Mouse (Mus musculus): ENCODE data around the gene G6pdx. TPM values are rescaled to one million over a fixed set of nuclear protein-coding genes. Genes with fewer than 3 reads are reported as not detected.

The G6pdx gene
- polyA plus RNA-seq, 1 experiment: 62.2 TPM

DNA sequence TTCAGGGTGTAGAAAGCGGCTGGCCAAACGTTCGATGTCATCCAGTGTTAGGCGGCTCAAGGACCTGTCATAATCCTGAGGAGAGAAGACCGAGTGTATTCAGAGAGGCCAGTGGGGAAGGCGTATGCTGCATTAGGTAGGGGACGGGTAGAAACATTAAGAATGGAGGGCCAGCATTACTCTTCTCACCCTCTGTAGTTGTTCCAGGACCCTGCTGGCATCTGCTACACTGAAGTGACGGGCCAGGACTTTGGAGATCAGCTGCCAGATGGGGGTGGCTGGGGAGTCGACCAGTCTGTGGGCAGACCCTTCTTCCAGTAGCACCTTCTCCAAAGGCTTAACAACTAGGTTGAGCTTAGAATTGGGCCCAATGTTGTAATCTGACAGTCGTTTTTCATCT is 61.5 kb downstream of the G6pdx start:
- no peaks in the 10 kb centered on the region for H3K36me3 ChIP-seq (ENCODE audit: control insufficient read depth, insufficient read depth)
- peak overlapping the region; percentile 60 for H3K4me3 ChIP-seq
- no peak for TF ChIP-seq USF1 (IDR thresholded peaks at IDR 0.05; ENCODE audit: low read depth)
- TF ChIP-seq TCF12 (IDR thresholded peaks at IDR 0.05; ENCODE audit: insufficient read depth, poor library complexity, severe bottlenecking): no peak
- no peak for TF ChIP-seq CEBPB (IDR thresholded peaks at IDR 0.05; ENCODE audit: insufficient read depth, poor library complexity, severe bottlenecking)
- TF ChIP-seq POLR2AphosphoS2 (IDR thresholded peaks at IDR 0.05; ENCODE audit: insufficient read length, low read depth): no peak
- no peak for TF ChIP-seq TCF3 (IDR thresholded peaks at IDR 0.05; ENCODE audit: insufficient read length, low read depth)
- no peak for TF ChIP-seq MYOD1 (IDR thresholded peaks at IDR 0.05; ENCODE audit: control insufficient read depth in 1 of 3, insufficient read length in 2 of 3, low read depth in 2 of 3)
- no peak for TF ChIP-seq REST (IDR thresholded peaks at IDR 0.05; ENCODE audit: insufficient read depth, insufficient read length)
- TF ChIP-seq E2F4 (IDR thresholded peaks at IDR 0.05; ENCODE audit: insufficient read depth): no peak
- no peak for TF ChIP-seq POLR2A (IDR thresholded peaks at IDR 0.05; ENCODE audit: insufficient read length, low read depth)
- no peak for TF ChIP-seq SRF (IDR thresholded peaks at IDR 0.05; ENCODE audit: control insufficient read depth, insufficient read length, low read depth)
- no peak for TF ChIP-seq MYOG (IDR thresholded peaks at IDR 0.05; ENCODE audit: control insufficient read depth in 1 of 3, insufficient read depth in 1 of 3, insufficient read length in 2 of 3, low read depth in 2 of 3)
- no peak for TF ChIP-seq MAX (IDR thresholded peaks at IDR 0.05; ENCODE audit: low read depth)
- peak overlapping the region; percentile 33 for H3ac ChIP-seq (ENCODE audit: control insufficient read depth, insufficient read length)
- H3K4me2 ChIP-seq (ENCODE audit: low read depth): peak overlapping the region; percentile 73
- peaks cover 7% of the 10 kb centered on the region for H3K79me2 ChIP-seq (ENCODE audit: control insufficient read depth, insufficient read depth)
- H3K27me3 ChIP-seq (ENCODE audit: control insufficient read depth, insufficient read depth, insufficient read length): no peaks in the 10 kb centered on the region

Other genes with a start within 250 kb of the G6pdx start
- 545 TPM for gene Flna, start 179.4 kb downstream of the G6pdx start, polyA plus RNA-seq (2012; fragmentation: generic; extraction: Trizol)
- 67.1 TPM for gene Emd, start 174.5 kb downstream of the G6pdx start, polyA plus RNA-seq (2012; fragmentation: generic; extraction: Trizol)
- gene Rpl10, start 158.4 kb downstream of the G6pdx start, polyA plus RNA-seq (2012; fragmentation: generic; extraction: Trizol): 2,470 TPM
- gene Taz, start 147.3 kb downstream of the G6pdx start, polyA plus RNA-seq (2012; fragmentation: generic; extraction: Trizol): 28.2 TPM
- 17.0 TPM for gene Dnase1l1, start 146.9 kb downstream of the G6pdx start, polyA plus RNA-seq (2012; fragmentation: generic; extraction: Trizol)
- gene Atp6ap1, start 132.1 kb downstream of the G6pdx start, polyA plus RNA-seq (2012; fragmentation: generic; extraction: Trizol): 178 TPM
- 83.9 TPM for gene Gdi1, start 124.2 kb downstream of the G6pdx start, polyA plus RNA-seq (2012; fragmentation: generic; extraction: Trizol)
- gene Fam50a, start 116.2 kb downstream of the G6pdx start, polyA plus RNA-seq (2012; fragmentation: generic; extraction: Trizol): 62.2 TPM
- 12.8 TPM for gene Plxna3, start 100.1 kb downstream of the G6pdx start, polyA plus RNA-seq (2012; fragmentation: generic; extraction: Trizol)
- gene Lage3, start 75.6 kb downstream of the G6pdx start, polyA plus RNA-seq (2012; fragmentation: generic; extraction: Trizol): 41.6 TPM
- gene Ubl4a, start 56.0 kb downstream of the G6pdx start, polyA plus RNA-seq (2012; fragmentation: generic; extraction: Trizol): 51.5 TPM
- 11.2 TPM for gene Slc10a3, start 55.8 kb downstream of the G6pdx start, polyA plus RNA-seq (2012; fragmentation: generic; extraction: Trizol)
- 19.5 TPM for gene Fam3a, start 35.9 kb downstream of the G6pdx start, polyA plus RNA-seq (2012; fragmentation: generic; extraction: Trizol)
- 24.7 TPM for gene Ikbkg, start 35.9 kb downstream of the G6pdx start, polyA plus RNA-seq (2012; fragmentation: generic; extraction: Trizol)
- not detected for gene Gm6880, start 52.2 kb upstream of the G6pdx start, polyA plus RNA-seq (2012; fragmentation: generic; extraction: Trizol)
- not detected for gene Olfr1326-ps1, start 145.7 kb upstream of the G6pdx start, polyA plus RNA-seq (2012; fragmentation: generic; extraction: Trizol)
- gene Olfr1325, start 163.5 kb upstream of the G6pdx start, polyA plus RNA-seq (2012; fragmentation: generic; extraction: Trizol): not detected
- not detected for gene Gm5640, start 216.4 kb upstream of the G6pdx start, polyA plus RNA-seq (2012; fragmentation: generic; extraction: Trizol)

Measured in myocyte (in vitro differentiated cells).